Mouse (Mus musculus): ENCODE results near the gene Mob4.
A peak's percentile ranks its signal among the peaks of the same experiment; 100 is the strongest.

Mob4 gene

GRCm38 (mm10) chr1:55130943-55131401 lies at the start of gene Mob4:
TSS of gene Mob4 (plus strand) at chr1:55131231.
- DNase-seq (ENCODE audit: low read depth, low spot score): peak; percentile 96
- H3K27me3 ChIP-seq (ENCODE audit: control insufficient read depth, insufficient read depth, low read length, poor library complexity, severe bottlenecking): no peaks in the 10 kb centered on the region
- H3K36me3 ChIP-seq (ENCODE audit: control insufficient read depth, insufficient read depth, low read length, poor library complexity, severe bottlenecking): 0 out of 2 replicates have a peak, but pooled peaks cover 2% of the 10 kb centered on the region

- H3K36me3 ChIP-seq (ENCODE audit: control insufficient read depth, insufficient read depth, low read length, poor library complexity, severe bottlenecking): peaks cover 24% of the 10 kb centered on the region
- no peaks in the 10 kb centered on the region for H3K27me3 ChIP-seq (ENCODE audit: control insufficient read depth, insufficient read depth, low read length, poor library complexity, severe bottlenecking)
- DNase-seq (ENCODE audit: low read depth, low spot score): peak; percentile 57
These were observed 48.9 kb upstream of the Mob4 start for GRCm38 (mm10) chr1:55082106-55082505.

GRCm38 (mm10) chr1:55085781-55086366 lies 45.2 kb upstream of the Mob4 start:
- peaks cover 18% of the 10 kb centered on the region for H3K36me3 ChIP-seq (ENCODE audit: control insufficient read depth, insufficient read depth, low read length, poor library complexity, severe bottlenecking)
- no peaks in the 10 kb centered on the region for H3K27me3 ChIP-seq (ENCODE audit: control insufficient read depth, insufficient read depth, low read length, poor library complexity, severe bottlenecking)
- no peak for DNase-seq (ENCODE audit: low read depth, low spot score)

DNA sequence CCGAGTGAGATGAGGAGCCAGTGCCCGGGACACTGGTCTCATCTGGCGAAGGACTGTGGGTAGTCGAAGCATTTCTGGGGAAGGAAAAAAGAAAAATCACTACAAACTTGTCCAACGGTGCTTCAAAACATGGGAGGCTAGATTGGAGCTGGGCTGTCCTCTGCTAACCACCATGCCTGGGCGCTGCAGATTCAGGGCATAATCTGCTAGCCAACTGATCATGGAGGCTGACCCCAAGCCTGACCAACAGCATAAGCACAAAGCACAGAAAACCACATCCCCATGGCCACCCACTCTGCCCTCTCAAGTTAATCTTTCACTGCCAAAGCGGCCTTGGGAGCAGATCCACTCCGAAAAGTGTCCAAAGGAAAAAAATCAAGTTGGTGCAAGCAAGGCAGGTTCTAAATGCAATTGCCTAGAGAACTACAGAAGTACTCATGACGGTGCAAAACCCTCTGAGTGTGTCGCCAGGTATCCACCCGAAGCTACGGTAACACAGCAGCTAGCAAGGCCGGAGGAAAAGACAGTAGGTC lies 44.1 kb upstream of the Mob4 start:
- H3K27me3 ChIP-seq (ENCODE audit: control insufficient read depth, insufficient read depth, low read length, poor library complexity, severe bottlenecking): no peaks in the 10 kb centered on the region
- no peak for DNase-seq (ENCODE audit: low read depth, low spot score)

GRCm38 (mm10) chr1:55087401-55087904 lies 43.6 kb upstream of the Mob4 start:
- no peak for DNase-seq (ENCODE audit: low read depth, low spot score)
- Histone ChIP-seq H3K36me3 (ENCODE audit: control insufficient read depth, insufficient read depth, low read length, poor library complexity, severe bottlenecking) (peaks cover 16% of the 10 kb centered on the region), H3K27me3 (ENCODE audit: control insufficient read depth, insufficient read depth, low read length, poor library complexity, severe bottlenecking) (no peaks in the 10 kb centered on the region)

More for the DNA sequence above, 44.1 kb upstream of the Mob4 start:
- peaks cover 18% of the 10 kb centered on the region for H3K36me3 ChIP-seq (ENCODE audit: control insufficient read depth, insufficient read depth, low read length, poor library complexity, severe bottlenecking)

DNA sequence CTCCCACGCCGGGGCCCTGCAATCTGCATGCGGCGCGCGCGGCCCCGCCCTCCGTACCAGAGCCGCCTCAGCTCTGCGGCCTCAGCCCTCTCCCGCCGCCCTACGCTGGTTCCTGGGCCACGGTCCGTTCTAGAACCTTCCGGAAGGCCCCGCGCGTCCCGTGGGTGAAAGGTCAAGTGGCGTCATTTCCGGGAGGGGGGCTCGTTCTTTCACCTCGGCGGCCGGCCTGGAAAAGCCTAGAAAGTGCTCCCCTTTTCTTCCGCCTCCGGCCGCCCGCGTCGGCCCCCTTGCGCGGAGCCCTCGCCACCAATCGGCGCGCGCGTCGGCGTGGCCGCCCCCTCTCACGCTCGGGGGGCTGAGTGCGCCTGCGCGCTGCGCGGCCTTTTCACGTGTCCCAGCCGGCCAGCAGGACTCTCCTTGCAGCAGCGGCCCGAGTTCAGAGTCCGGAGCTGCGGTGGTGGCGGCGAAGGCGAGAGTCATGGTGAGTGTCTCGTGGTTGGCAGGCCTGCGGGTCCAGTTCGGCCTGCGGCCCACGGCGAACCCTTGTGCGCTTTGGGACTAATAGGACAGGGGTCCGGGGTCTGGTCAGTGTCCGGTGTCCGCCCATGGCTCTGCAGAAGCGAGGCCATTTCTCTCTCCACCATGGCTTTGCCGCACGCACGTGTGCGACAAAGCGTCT lies 43.0 kb upstream of the Mob4 start, which contains the start of the genes Hspe1 and Hspd1:
Hspe1 (plus strand) TSS at position 201 of the 679 bp plus-strand sequence.
Hspd1 (minus strand) TSS at position 312 of the 679 bp plus-strand sequence.
- DNase-seq (ENCODE audit: low read depth, low spot score): peak; percentile 99

GRCm38 (mm10) chr1:55088611-55089497 lies 42.2 kb upstream of the Mob4 start:
- Histone ChIP-seq H3K27me3 (ENCODE audit: control insufficient read depth, insufficient read depth, low read length, poor library complexity, severe bottlenecking) (no peaks in the 10 kb centered on the region), H3K36me3 (ENCODE audit: control insufficient read depth, insufficient read depth, low read length, poor library complexity, severe bottlenecking) (peaks cover 11% of the 10 kb centered on the region)
- no peak for DNase-seq (ENCODE audit: low read depth, low spot score)

More for the DNA sequence above, 43.0 kb upstream of the Mob4 start, which contains the start of the genes Hspe1 and Hspd1:
- no peaks in the 10 kb centered on the region for H3K27me3 ChIP-seq (ENCODE audit: control insufficient read depth, insufficient read depth, low read length, poor library complexity, severe bottlenecking)
- peaks cover 13% of the 10 kb centered on the region for H3K36me3 ChIP-seq (ENCODE audit: control insufficient read depth, insufficient read depth, low read length, poor library complexity, severe bottlenecking)

GRCm38 (mm10) chr1:55089498-55090064 lies 41.5 kb upstream of the Mob4 start:
- peaks cover 7% of the 10 kb centered on the region for H3K36me3 ChIP-seq (ENCODE audit: control insufficient read depth, insufficient read depth, low read length, poor library complexity, severe bottlenecking)
- DNase-seq (ENCODE audit: low read depth, low spot score): peak; percentile 28
- H3K27me3 ChIP-seq (ENCODE audit: control insufficient read depth, insufficient read depth, low read length, poor library complexity, severe bottlenecking): no peaks in the 10 kb centered on the region

GRCm38 (mm10) chr1:55092056-55092455 lies 39.0 kb upstream of the Mob4 start:
- no peaks in the 10 kb centered on the region for H3K27me3 ChIP-seq (ENCODE audit: control insufficient read depth, insufficient read depth, low read length, poor library complexity, severe bottlenecking)
- DNase-seq (ENCODE audit: low read depth, low spot score): no peak
- H3K36me3 ChIP-seq (ENCODE audit: control insufficient read depth, insufficient read depth, low read length, poor library complexity, severe bottlenecking): peaks cover 2% of the 10 kb centered on the region

DNA sequence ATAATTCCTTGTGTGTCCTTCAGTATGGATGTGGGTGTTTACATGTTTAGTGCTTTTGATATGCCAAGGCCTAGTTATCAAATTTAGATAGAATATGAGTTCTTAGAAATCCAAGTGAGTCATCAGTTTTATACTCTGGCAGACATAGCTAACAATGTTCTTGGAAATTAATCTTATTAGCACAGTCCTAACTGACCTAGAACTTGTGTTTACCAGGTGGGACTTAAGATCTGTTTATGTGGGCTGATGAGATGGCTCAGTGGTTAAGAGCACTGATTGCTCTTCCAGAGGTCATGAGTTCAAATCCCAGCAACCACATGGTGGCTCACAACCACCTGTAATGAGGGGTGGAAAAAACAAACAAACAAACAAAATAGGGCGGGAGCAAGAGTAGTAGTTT lies 38.6 kb upstream of the Mob4 start:
- DNase-seq (ENCODE audit: low read depth, low spot score): no peak
- H3K36me3 ChIP-seq (ENCODE audit: control insufficient read depth, insufficient read depth, low read length, poor library complexity, severe bottlenecking): peaks cover 2% of the 10 kb centered on the region
- no peaks in the 10 kb centered on the region for H3K27me3 ChIP-seq (ENCODE audit: control insufficient read depth, insufficient read depth, low read length, poor library complexity, severe bottlenecking)

- Histone ChIP-seq H3K36me3 (ENCODE audit: control insufficient read depth, insufficient read depth, low read length, poor library complexity, severe bottlenecking) (no peaks in the 10 kb centered on the region), H3K27me3 (ENCODE audit: control insufficient read depth, insufficient read depth, low read length, poor library complexity, severe bottlenecking) (no peaks in the 10 kb centered on the region)
- no peak for DNase-seq (ENCODE audit: low read depth, low spot score)
These were observed 24.0 kb upstream of the Mob4 start for GRCm38 (mm10) chr1:55106919-55107585.

GRCm38 (mm10) chr1:55107644-55108043 lies 23.4 kb upstream of the Mob4 start:
- Histone ChIP-seq H3K36me3 (ENCODE audit: control insufficient read depth, insufficient read depth, low read length, poor library complexity, severe bottlenecking) (no peaks in the 10 kb centered on the region), H3K27me3 (ENCODE audit: control insufficient read depth, insufficient read depth, low read length, poor library complexity, severe bottlenecking) (no peaks in the 10 kb centered on the region)
- no peak for DNase-seq (ENCODE audit: low read depth, low spot score)

GRCm38 (mm10) chr1:55108473-55108872 lies 22.6 kb upstream of the Mob4 start:
- DNase-seq (ENCODE audit: low read depth, low spot score): no peak
- Histone ChIP-seq H3K27me3 (ENCODE audit: control insufficient read depth, insufficient read depth, low read length, poor library complexity, severe bottlenecking) (no peaks in the 10 kb centered on the region), H3K36me3 (ENCODE audit: control insufficient read depth, insufficient read depth, low read length, poor library complexity, severe bottlenecking) (no peaks in the 10 kb centered on the region)

Data from splenic B cell, adult 2 months (primary cell).